Mouse (Mus musculus) hindlimb bud, embryonic 11.5 days (tissue): ENCODE results near the gene Fzd5.

Experiments used
- DNase-seq: peaks from one replicate; pipeline ENCODE4 v3.0.0-alpha.2; 2012; ENCODE audit warnings: low read depth, low spot score; ENCODE audit errors: extremely low spot score

Fzd5 gene

GRCm38 (mm10) chr1:64737502-64738179 is at the start of gene Fzd5:
TSS of gene Fzd5 (minus strand) at chr1:64737751.
- peak; percentile 58 for DNase-seq

- DNase-seq, result no peak
These were observed 42.3 kb upstream of the Fzd5 start for GRCm38 (mm10) chr1:64779863-64780262.

- DNase-seq, result no peak
These were observed 41.9 kb upstream of the Fzd5 start for GRCm38 (mm10) chr1:64779415-64779814.

GRCm38 (mm10) chr1:64773305-64773704 is 35.8 kb upstream of the Fzd5 start:
- no peak for DNase-seq

GRCm38 (mm10) chr1:64770169-64770568 is 32.6 kb upstream of the Fzd5 start:
- no peak for DNase-seq

- DNase-seq, result no peak
These were observed 24.1 kb upstream of the Fzd5 start for GRCm38 (mm10) chr1:64761646-64762045.

GRCm38 (mm10) chr1:64757766-64758165 is 20.2 kb upstream of the Fzd5 start:
- no peak for DNase-seq

GRCm38 (mm10) chr1:64757254-64757653 is 19.7 kb upstream of the Fzd5 start:
- no peak for DNase-seq

GRCm38 (mm10) chr1:64756640-64757030 is 19.1 kb upstream of the Fzd5 start:
- no peak for DNase-seq

GRCm38 (mm10) chr1:64755971-64756639 is 18.6 kb upstream of the Fzd5 start:
- no peak for DNase-seq

GRCm38 (mm10) chr1:64754658-64755057 is 17.1 kb upstream of the Fzd5 start:
- no peak for DNase-seq

- DNase-seq, result no peak
These were observed 16.1 kb upstream of the Fzd5 start for GRCm38 (mm10) chr1:64753668-64754067.

GRCm38 (mm10) chr1:64753109-64753508 is 15.6 kb upstream of the Fzd5 start:
- no peak for DNase-seq

- DNase-seq, result no peak
These were observed 7.1 kb upstream of the Fzd5 start for GRCm38 (mm10) chr1:64744616-64745015.

- DNase-seq, result no peak
These were observed 5.3 kb upstream of the Fzd5 start for GRCm38 (mm10) chr1:64742741-64743408.

GRCm38 (mm10) chr1:64738661-64739082 is 1.1 kb upstream of the Fzd5 start:
- no peak for DNase-seq

- DNase-seq, result no peak
These were observed 617 bp upstream of the Fzd5 start for GRCm38 (mm10) chr1:64738180-64738555.

GRCm38 (mm10) chr1:64736681-64737501 is 660 bp downstream of the Fzd5 start:
- DNase-seq, result no peak

- DNase-seq, result no peak
These were observed 1.5 kb downstream of the Fzd5 start for GRCm38 (mm10) chr1:64735781-64736680.
